Mouse (Mus musculus): Measurements from ENCODE around the gene Prpsap1. TPM values are rescaled to one million over a fixed set of nuclear protein-coding genes. Genes with fewer than 3 reads are reported as not detected.
A peak's percentile ranks its signal among the peaks of the same experiment; 100 is the strongest.

Gene Prpsap1
- polyA plus RNA-seq, 1 experiment from 2014 or later = 64.4 TPM

- no peaks in the 10 kb centered on the region for H3K36me3 ChIP-seq (replicated peaks; ENCODE audit: insufficient read depth, low read length)
- no peak overlapping the region for H3K4me2 ChIP-seq (ENCODE audit: low read depth, low read length)
- 71% methylated on average over 4 of the region's 4 CpGs for WGBS (ENCODE audit: insufficient replicate concordance)
- no peak for TF ChIP-seq EP300 (IDR thresholded peaks at IDR 0.05; ENCODE audit: low read depth)
- no peak for TF ChIP-seq CTCF (IDR thresholded peaks at IDR 0.05; ENCODE audit: low read depth)
- H3K27me3 ChIP-seq (ENCODE audit: insufficient read depth, low read length) = no peaks in the 10 kb centered on the region
- H3K27ac ChIP-seq (ENCODE audit: low read depth) = no peak overlapping the region
- ATAC-seq (no peak), DNase-seq (no peak)
- no peaks in the 10 kb centered on the region for H3K4me1 ChIP-seq (ENCODE audit: insufficient read depth)
- no peak overlapping the region for H3K4me3 ChIP-seq (ENCODE audit: low read depth, low read length)
- H3K9ac ChIP-seq (replicated peaks) = no peak overlapping the region
- no peaks in the 10 kb centered on the region for H3K9me3 ChIP-seq (ENCODE audit: low read length)
Measured at GRCm38 (mm10) chr11:116459786-116460185, 34.2 kb downstream of the Prpsap1 start.

- Histone ChIP-seq H3K9me3 (ENCODE audit: low read length) (no peaks in the 10 kb centered on the region), H3K9ac (replicated peaks) (no peak overlapping the region), H3K36me3 (replicated peaks; ENCODE audit: insufficient read depth, low read length) (no peaks in the 10 kb centered on the region), H3K4me1 (ENCODE audit: insufficient read depth) (no peaks in the 10 kb centered on the region), H3K27me3 (ENCODE audit: insufficient read depth, low read length) (no peaks in the 10 kb centered on the region), H3K4me2 (ENCODE audit: low read depth, low read length) (no peak overlapping the region), H3K27ac (ENCODE audit: low read depth) (no peak overlapping the region), H3K4me3 (ENCODE audit: low read depth, low read length) (no peak overlapping the region)
- TF ChIP-seq CTCF (IDR thresholded peaks at IDR 0.05; ENCODE audit: low read depth) = no peak
- no peak for TF ChIP-seq EP300 (IDR thresholded peaks at IDR 0.05; ENCODE audit: low read depth)
- WGBS (ENCODE audit: insufficient replicate concordance) = 70% methylated on average over 8 of the region's 8 CpGs
- no peak for DNase-seq
- ATAC-seq = no peak
Measured at GRCm38 (mm10) chr11:116456234-116456633, 37.8 kb downstream of the Prpsap1 start.

- no peaks in the 10 kb centered on the region for H3K27me3 ChIP-seq (ENCODE audit: insufficient read depth, low read length)
- TF ChIP-seq EP300 (IDR thresholded peaks at IDR 0.05; ENCODE audit: low read depth) (no peak), CTCF (IDR thresholded peaks at IDR 0.05; ENCODE audit: low read depth) (no peak)
Measured at GRCm38 (mm10) chr11:116453889-116454288, 40.1 kb downstream of the Prpsap1 start.

GRCm38 (mm10) chr11:116449341-116449740 lies 44.7 kb downstream of the Prpsap1 start:
- WGBS (ENCODE audit: insufficient replicate concordance) = 94% methylated on average over 3 of the region's 3 CpGs
- Histone ChIP-seq H3K9me3 (ENCODE audit: low read length) (no peaks in the 10 kb centered on the region), H3K4me2 (ENCODE audit: low read depth, low read length) (no peak overlapping the region), H3K4me1 (ENCODE audit: insufficient read depth) (0 out of 2 replicates have a peak, but pooled peaks cover 2% of the 10 kb centered on the region), H3K4me3 (ENCODE audit: low read depth, low read length) (no peak overlapping the region), H3K36me3 (replicated peaks; ENCODE audit: insufficient read depth, low read length) (no peaks in the 10 kb centered on the region), H3K27me3 (ENCODE audit: insufficient read depth, low read length) (peaks cover 8% of the 10 kb centered on the region; the same call in 1 of the 2 replicates), H3K9ac (replicated peaks) (no peak overlapping the region), H3K27ac (ENCODE audit: low read depth) (no peak overlapping the region)
- TF ChIP-seq EP300 (IDR thresholded peaks at IDR 0.05; ENCODE audit: low read depth) = no peak
- no peak for TF ChIP-seq CTCF (IDR thresholded peaks at IDR 0.05; ENCODE audit: low read depth)
- DNase-seq (no peak), ATAC-seq (no peak)

More at GRCm38 (mm10) chr11:116453889-116454288, 40.1 kb downstream of the Prpsap1 start:
- H3K9me3 ChIP-seq (ENCODE audit: low read length) = no peaks in the 10 kb centered on the region
- no peak for DNase-seq
- WGBS (ENCODE audit: insufficient replicate concordance) = 80% methylated on average over 10 of the region's 10 CpGs
- H3K9ac ChIP-seq (replicated peaks) = no peak overlapping the region
- no peaks in the 10 kb centered on the region for H3K4me1 ChIP-seq (ENCODE audit: insufficient read depth)
- no peak for ATAC-seq
- H3K4me3 ChIP-seq (ENCODE audit: low read depth, low read length) = no peak overlapping the region
- H3K4me2 ChIP-seq (ENCODE audit: low read depth, low read length) = no peak overlapping the region
- H3K36me3 ChIP-seq (replicated peaks; ENCODE audit: insufficient read depth, low read length) = no peaks in the 10 kb centered on the region
- no peak overlapping the region for H3K27ac ChIP-seq (ENCODE audit: low read depth)

- Histone ChIP-seq H3K27ac (ENCODE audit: low read depth) (no peak overlapping the region), H3K4me1 (ENCODE audit: insufficient read depth) (0 out of 2 replicates have a peak, but pooled peaks cover 2% of the 10 kb centered on the region), H3K27me3 (ENCODE audit: insufficient read depth, low read length) (peaks cover 8% of the 10 kb centered on the region; the same call in 1 of the 2 replicates), H3K36me3 (replicated peaks; ENCODE audit: insufficient read depth, low read length) (no peaks in the 10 kb centered on the region), H3K4me3 (ENCODE audit: low read depth, low read length) (no peak overlapping the region), H3K9me3 (ENCODE audit: low read length) (no peaks in the 10 kb centered on the region), H3K9ac (replicated peaks) (no peak overlapping the region), H3K4me2 (ENCODE audit: low read depth, low read length) (no peak overlapping the region)
- peak; percentile 24; the same call in 1 of the 2 replicates for TF ChIP-seq CTCF (IDR thresholded peaks at IDR 0.05; ENCODE audit: low read depth)
- no peak for TF ChIP-seq EP300 (IDR thresholded peaks at IDR 0.05; ENCODE audit: low read depth)
- DNase-seq = no peak
- WGBS (ENCODE audit: insufficient replicate concordance) = 61% methylated on average over 5 of the region's 5 CpGs
- ATAC-seq = no peak
Measured at GRCm38 (mm10) chr11:116447822-116448221, 46.2 kb downstream of the Prpsap1 start.

- Histone ChIP-seq H3K4me1 (ENCODE audit: insufficient read depth) (0 out of 2 replicates have a peak, but pooled peaks cover 2% of the 10 kb centered on the region), H3K27me3 (ENCODE audit: insufficient read depth, low read length) (peaks cover 8% of the 10 kb centered on the region; the same call in 1 of the 2 replicates), H3K4me2 (ENCODE audit: low read depth, low read length) (no peak overlapping the region), H3K4me3 (ENCODE audit: low read depth, low read length) (no peak overlapping the region), H3K9me3 (ENCODE audit: low read length) (no peaks in the 10 kb centered on the region), H3K9ac (replicated peaks) (no peak overlapping the region), H3K27ac (ENCODE audit: low read depth) (no peak overlapping the region), H3K36me3 (replicated peaks; ENCODE audit: insufficient read depth, low read length) (no peaks in the 10 kb centered on the region)
- peak; percentile 21 for ATAC-seq
- TF ChIP-seq EP300 (IDR thresholded peaks at IDR 0.05; ENCODE audit: low read depth) = no peak
- no peak for TF ChIP-seq CTCF (IDR thresholded peaks at IDR 0.05; ENCODE audit: low read depth)
- DNase-seq = no peak
- 14% methylated on average over 19 of the region's 19 CpGs for WGBS (ENCODE audit: insufficient replicate concordance)
Measured at GRCm38 (mm10) chr11:116446308-116446887, 47.6 kb downstream of the Prpsap1 start.
